Mouse (Mus musculus) CD8-positive naive resting alpha-beta T cell, adult 57 days (primary cell): Measurements from ENCODE around the gene Plin5. TPM values are rescaled to one million over a fixed set of nuclear protein-coding genes. Genes with fewer than 3 reads are reported as not detected.

Experiments
- total RNA-seq: library from RNA; stranded (reverse); gene quantifications from one replicate; pipeline ENCODE4 v1.2.4, GENCODE M21; 2023

Plin5 gene
- total RNA-seq: not detected

DNA sequence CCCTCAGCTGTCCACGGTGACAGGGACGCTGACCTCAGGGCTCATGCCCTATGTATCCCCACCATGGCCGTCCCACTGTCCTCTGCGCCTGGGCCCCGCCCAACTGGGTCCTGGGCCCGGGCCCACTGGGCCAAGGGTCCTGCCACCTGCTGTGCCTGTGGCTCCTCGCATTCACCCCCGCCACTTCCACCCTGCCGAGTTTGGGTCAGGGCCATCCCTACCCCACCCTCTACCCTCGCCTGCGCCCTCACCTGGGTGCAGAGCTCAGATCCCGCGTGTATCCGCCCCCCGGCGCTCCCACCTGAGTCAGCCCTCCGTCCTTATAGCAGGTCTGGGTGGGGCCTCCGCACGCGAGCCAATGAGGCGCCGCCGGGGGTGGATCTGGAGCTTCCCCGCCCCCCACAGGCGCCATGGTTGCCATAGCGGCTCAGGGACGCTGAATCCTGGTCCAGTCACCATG lies at the start of gene Plin5:
Plin5 (minus strand) TSS at position 346 of the 460 bp plus-strand sequence.

DNA sequence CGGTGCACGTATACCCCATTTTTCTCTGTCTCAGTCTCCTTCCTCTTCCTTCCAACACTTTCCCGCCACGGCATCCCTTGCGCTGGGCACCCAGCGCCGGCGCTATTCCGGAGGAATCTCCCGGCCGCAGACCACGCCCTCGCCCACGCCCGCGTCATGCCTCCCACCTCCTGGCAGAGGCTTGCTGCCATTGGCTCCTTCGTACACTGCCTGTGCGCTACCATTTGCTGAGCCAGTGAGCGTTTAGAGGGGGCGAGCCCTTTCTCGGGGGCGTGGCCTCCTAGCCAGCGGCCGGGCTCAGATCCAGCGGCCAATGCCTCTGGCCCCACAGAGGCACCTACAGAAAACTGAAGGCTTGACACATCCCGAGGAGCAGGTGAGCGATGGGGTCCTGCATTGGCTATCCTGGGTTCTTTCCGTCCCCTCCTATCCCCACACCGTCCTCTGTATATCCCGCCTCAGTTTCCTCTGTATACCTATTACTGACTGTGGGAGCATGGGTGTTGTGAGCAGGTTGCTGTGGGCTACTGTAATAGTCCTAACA lies 44.9 kb upstream of the Plin5 start, which contains the start of gene Tnfaip8l1:
Tnfaip8l1 (plus strand) TSS at position 247 of the 544 bp plus-strand sequence.

DNA sequence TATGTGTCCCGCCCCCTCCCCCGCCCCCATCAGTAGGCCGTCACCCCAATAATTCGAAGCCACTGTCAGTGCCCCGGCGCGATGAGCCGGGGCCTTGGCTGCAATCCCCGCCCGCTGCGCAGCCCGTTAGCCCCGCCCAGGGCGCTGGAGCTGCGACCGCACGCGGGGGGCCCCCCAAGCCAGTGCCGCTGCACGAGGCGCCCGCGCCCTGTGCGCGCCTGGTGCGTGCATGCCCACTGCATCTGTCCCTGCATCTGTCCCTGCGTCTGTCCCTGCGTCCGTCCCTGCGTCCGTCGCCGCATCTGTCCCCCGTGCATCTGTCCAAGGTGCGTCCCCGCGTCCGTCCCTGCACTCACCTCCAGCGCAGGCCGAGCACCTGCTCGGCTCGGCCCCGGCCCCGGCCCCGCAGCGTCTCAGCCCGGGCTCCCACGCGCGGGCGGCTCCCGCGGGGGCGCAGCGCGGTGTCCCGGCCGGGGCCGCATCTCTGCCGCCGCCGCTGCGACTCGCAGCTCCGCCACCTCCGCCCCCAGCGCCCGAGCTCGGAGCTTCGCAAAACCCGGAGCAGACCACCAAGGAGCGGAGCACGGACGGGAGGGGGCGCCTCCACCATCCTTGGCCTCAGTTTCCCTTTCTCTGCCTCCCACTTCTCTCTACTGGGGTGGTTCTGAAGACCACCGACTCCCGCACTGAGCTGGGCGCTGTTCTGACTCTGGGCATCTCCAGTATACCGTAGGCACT lies 22.6 kb upstream of the Plin5 start, which contains the start of gene Sema6b:
Sema6b (minus strand) TSS at position 486 of the 738 bp plus-strand sequence.

DNA sequence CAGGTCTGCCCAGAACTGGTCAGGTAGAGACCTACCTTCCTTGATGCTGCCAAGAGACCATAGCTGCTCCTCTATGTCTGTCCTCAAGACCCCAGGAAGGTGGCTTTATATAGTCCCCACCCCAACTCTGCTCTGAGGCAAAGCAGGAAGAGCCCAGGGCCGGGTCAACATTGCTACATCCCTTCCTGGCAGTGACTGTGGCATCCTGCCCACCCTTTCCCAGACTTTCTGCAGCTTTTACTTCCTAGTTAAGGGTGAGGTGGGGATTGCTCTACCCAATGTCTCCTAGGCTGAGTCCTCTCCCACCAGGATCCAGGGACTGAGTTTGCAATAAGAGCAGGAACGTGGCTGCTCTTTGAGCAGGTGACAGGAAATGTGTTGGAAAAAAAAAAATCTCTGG lies 4.4 kb upstream of the Plin5 start, which contains the start of gene Lrg1:
Lrg1 (minus strand) TSS at position 176 of the 400 bp plus-strand sequence.

DNA sequence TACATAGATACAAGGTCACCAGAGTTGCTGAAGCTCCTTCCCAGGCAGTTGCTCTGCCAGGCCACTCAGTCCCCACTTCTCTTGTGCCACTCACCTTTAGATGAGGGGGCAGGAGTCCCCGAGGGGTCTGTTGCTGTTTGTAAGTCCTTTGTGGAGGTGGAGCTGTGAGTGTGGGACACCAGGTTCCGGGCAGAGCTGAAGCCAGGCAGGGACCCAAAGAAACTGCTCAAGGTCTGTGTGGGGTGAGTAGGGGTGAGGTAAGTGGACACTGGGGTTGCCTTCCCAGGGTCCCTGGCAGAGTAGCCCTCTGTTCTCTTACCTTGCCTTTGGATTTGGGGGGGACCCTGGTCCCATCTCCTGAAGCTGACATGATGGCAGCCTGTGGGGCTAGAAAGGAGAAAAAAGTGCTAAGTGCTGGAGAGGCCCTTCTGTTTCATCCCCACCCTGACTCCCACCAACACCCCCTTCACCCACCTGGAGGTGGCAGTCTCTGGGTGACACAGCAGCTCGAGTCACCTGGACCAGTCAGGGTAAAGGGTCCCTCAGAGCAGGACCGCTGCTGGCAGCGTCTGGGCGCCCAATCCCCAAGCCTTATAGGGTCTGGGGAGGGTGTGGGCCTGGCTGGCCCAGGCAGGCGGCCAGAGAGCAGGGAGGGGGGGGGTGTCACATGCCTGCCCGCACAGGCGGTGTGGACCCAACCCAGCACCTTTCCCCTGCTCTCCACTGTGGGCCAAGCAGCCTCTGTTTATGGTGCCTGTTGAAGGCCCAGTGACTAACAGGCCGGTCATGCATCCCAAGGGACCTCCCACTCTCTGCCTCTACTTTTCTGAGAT lies 8.0 kb downstream of the Plin5 start, which contains the start of gene Plin4:
Plin4 (minus strand) TSS at position 585 of the 833 bp plus-strand sequence.

DNA sequence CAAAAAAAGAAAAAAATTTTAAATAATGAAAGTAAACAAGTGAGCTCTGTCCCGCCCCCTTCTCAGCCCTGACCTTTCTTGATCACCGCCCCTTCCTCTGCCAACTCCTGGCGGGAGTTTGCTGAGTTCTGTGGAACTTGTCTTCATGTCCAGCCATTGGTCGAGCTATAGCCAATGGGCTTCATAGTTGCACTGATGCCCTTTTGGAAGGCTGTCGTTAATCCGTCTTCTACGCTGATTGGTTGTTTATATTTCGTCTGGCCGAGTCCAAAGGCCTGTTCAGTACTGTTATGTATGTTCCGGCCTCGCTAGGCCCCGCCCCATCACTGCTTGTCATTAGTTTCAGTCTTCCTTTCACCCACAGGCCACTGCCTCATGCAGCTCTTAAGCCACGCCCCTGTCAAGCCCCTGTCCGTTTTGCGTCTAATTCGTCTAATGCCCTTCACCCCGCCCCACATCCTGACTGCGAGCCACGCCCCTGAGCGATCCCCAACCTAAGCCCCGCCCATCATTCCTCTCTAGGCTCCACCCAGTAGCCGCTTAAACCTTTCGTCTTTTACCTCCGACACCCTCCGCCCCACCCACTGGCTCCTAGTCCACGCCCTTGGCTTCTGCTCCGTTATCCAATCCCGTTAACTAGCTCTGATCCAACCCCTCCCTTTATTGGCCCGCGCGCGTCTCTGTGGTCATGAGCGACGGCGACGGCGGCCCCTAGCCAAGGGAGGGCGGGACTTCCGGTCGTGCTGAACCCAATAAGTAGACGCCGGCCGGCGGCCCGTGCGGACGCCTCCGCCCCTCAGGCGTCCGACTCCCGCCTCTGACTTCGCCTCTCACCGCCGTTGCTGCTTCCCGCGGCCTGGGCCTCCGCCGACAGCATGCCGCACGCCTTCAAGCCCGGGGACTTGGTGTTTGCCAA lies 38.3 kb downstream of the Plin5 start, which contains the start of gene Hdgfl2:
Hdgfl2 (plus strand) TSS at position 755 of the 916 bp plus-strand sequence.

DNA sequence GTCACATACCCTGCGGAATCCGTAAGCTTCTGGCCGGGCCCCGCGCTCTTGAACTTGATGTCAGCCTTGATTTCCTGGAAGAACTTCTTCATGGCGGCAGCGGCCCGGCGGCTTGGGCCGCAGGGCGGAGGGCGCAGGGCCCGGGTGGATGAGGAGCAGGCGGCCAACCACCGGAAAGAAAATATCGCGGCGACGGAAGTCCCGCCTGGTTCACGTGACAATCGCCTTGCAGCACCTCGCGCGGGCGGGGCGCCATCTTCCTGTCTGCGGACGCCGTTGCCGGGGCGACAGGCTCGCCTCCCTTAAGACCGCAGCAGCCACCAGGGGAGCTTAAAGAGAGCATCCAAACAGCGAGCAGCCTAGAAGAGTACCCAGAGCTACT lies 42.6 kb downstream of the Plin5 start, which contains the start of gene Ubxn6:
Ubxn6 (minus strand) TSS at position 202 of the 382 bp plus-strand sequence.

Other genes starting within 250 kb of the Plin5 start
- gene Zfp119a, start 238.7 kb downstream of the Plin5 start, total RNA-seq: 17.5 TPM
- 30.9 TPM for gene Zfp959, start 225.5 kb downstream of the Plin5 start, total RNA-seq
- gene Zfp119b, start 168.1 kb downstream of the Plin5 start, total RNA-seq: 6.4 TPM
- gene Ebi3, start 165.0 kb downstream of the Plin5 start, total RNA-seq: 0.77 TPM
- gene Yju2, start 158.5 kb downstream of the Plin5 start, total RNA-seq: 40.8 TPM
- gene Shd, start 147.1 kb downstream of the Plin5 start, total RNA-seq: 3.2 TPM
- not detected for gene Fsd1, start 131.1 kb downstream of the Plin5 start, total RNA-seq
- 0.67 TPM for gene Stap2, start 112.0 kb downstream of the Plin5 start, total RNA-seq
- gene Mpnd, start 111.9 kb downstream of the Plin5 start, total RNA-seq: 63.8 TPM
- 125 TPM for gene Sh3gl1, start 81.0 kb downstream of the Plin5 start, total RNA-seq
- gene Chaf1a, start 77.2 kb downstream of the Plin5 start, total RNA-seq: 1.4 TPM
- gene Ubxn6, start 42.6 kb downstream of the Plin5 start, total RNA-seq: 63.8 TPM
- 109 TPM for gene Hdgfl2, start 38.0 kb downstream of the Plin5 start, total RNA-seq
- not detected for gene Plin4, start 7.8 kb downstream of the Plin5 start, total RNA-seq
- gene Lrg1, start 4.4 kb upstream of the Plin5 start, total RNA-seq: 0.37 TPM
- gene Sema6b, start 22.7 kb upstream of the Plin5 start, total RNA-seq: 0.15 TPM
- gene Tnfaip8l1, start 44.9 kb upstream of the Plin5 start, total RNA-seq: 13.9 TPM
- gene Mydgf, start 66.3 kb upstream of the Plin5 start, total RNA-seq: 52.7 TPM
- 54.6 TPM for gene Dpp9, start 101.3 kb upstream of the Plin5 start, total RNA-seq
- gene Fem1a, start 139.2 kb upstream of the Plin5 start, total RNA-seq: 20.9 TPM
- gene Ticam1, start 159.2 kb upstream of the Plin5 start, total RNA-seq: 11.1 TPM
- 22.9 TPM for gene Plin3, start 175.3 kb upstream of the Plin5 start, total RNA-seq
- not detected for gene Arrdc5, start 182.7 kb upstream of the Plin5 start, total RNA-seq
- gene Uhrf1, start 185.7 kb upstream of the Plin5 start, total RNA-seq: 6.6 TPM
- 74.3 TPM for gene Kdm4b, start 208.5 kb upstream of the Plin5 start, total RNA-seq